Mouse (Mus musculus) Patski (cell line): ENCODE data around the gene Gm20767. TPM values are rescaled to one million over a fixed set of nuclear protein-coding genes. Genes with fewer than 3 reads are reported as not detected.
"Not testable (repeated sequence)": the region's sequence is repeated elsewhere in the genome, so short reads cannot be mapped to it uniquely, and the experiment has no call there.

Experiments
- ATAC-seq: fragments of 100-300 bp; one replicate; pipeline ENCODE4 v1.8.0; 2021
- CTCF ChIA-PET: fragments of 350-600 bp; sonication (Branson Sonifier 250); formaldehyde crosslinking; loops from one replicate; lab custom pipeline; 2022; ENCODE audit warnings: inconsistent platforms; lab: Charles Lee
- POLR2A ChIA-PET: fragments of 350-600 bp; sonication (Branson Sonifier 250); formaldehyde crosslinking; loops from one replicate; lab custom pipeline; 2022; ENCODE audit warnings: antibody characterized with exemption, inconsistent platforms; lab: Charles Lee
- DNase-seq: peaks from one replicate; pipeline ENCODE4 v3.0.0-alpha.2; 2011; ENCODE audit warnings: low read depth, low spot score
- H3K27me3 ChIP-seq: fragments of 371-371 bp; one replicate; pipeline ENCODE4 v1.5.1; 2021
- in situ Hi-C: fragments of 300-500 bp; cut with MboI; formaldehyde crosslinking; loops from 3 replicates; pipeline ENCODE4 v1.11.1; 2018; ENCODE audit warnings: low pct_unique_long_range_greater_than_20kb, mixed read lengths
- polyA plus RNA-seq: library from polyadenylated mRNA; unstranded; gene quantifications from one replicate; pipeline ENCODE4 v1.2.3, GENCODE M21; 2021

Gm20767 gene
- 0.27 TPM for polyA plus RNA-seq

- ATAC-seq, in situ Hi-C loops, DNase-seq, POLR2A ChIA-PET, CTCF ChIA-PET, H3K27me3 ChIP-seq: not testable (repeated sequence)
Measured at GRCm38 (mm10) chr13:120139946-120140345, at the start of gene Gm20767. Gm20767 (plus strand) TSS chr13:120140246.

GRCm38 (mm10) chr13:120092950-120093349 lies 47.1 kb upstream of the Gm20767 start:
- ATAC-seq, result peak; percentile 46
- CTCF ChIA-PET, DNase-seq, H3K27me3 ChIP-seq, POLR2A ChIA-PET, in situ Hi-C loops: not testable (repeated sequence)

GRCm38 (mm10) chr13:120096241-120096937 lies 43.7 kb upstream of the Gm20767 start:
- in situ Hi-C loops, POLR2A ChIA-PET, H3K27me3 ChIP-seq, CTCF ChIA-PET, DNase-seq: not testable (repeated sequence)
- ATAC-seq, result peak; percentile 93

- DNase-seq, H3K27me3 ChIP-seq, in situ Hi-C loops, CTCF ChIA-PET, POLR2A ChIA-PET: not testable (repeated sequence)
- peak; percentile 67 for ATAC-seq
Measured at GRCm38 (mm10) chr13:120096938-120097256, 43.1 kb upstream of the Gm20767 start.

GRCm38 (mm10) chr13:120099327-120099726 lies 40.7 kb upstream of the Gm20767 start:
- POLR2A ChIA-PET, H3K27me3 ChIP-seq, in situ Hi-C loops, DNase-seq, CTCF ChIA-PET, ATAC-seq: not testable (repeated sequence)

GRCm38 (mm10) chr13:120106504-120106903 lies 33.5 kb upstream of the Gm20767 start:
- in situ Hi-C loops, DNase-seq, POLR2A ChIA-PET, H3K27me3 ChIP-seq, ATAC-seq, CTCF ChIA-PET: not testable (repeated sequence)

- POLR2A ChIA-PET, CTCF ChIA-PET, DNase-seq, H3K27me3 ChIP-seq, ATAC-seq, in situ Hi-C loops: not testable (repeated sequence)
Measured at GRCm38 (mm10) chr13:120107000-120107399, 33.0 kb upstream of the Gm20767 start.

- CTCF ChIA-PET, DNase-seq, ATAC-seq, H3K27me3 ChIP-seq, POLR2A ChIA-PET, in situ Hi-C loops: not testable (repeated sequence)
Measured at GRCm38 (mm10) chr13:120142348-120142747, 2.3 kb downstream of the Gm20767 start.

- ATAC-seq, in situ Hi-C loops, POLR2A ChIA-PET, H3K27me3 ChIP-seq, DNase-seq, CTCF ChIA-PET: not testable (repeated sequence)
Measured at GRCm38 (mm10) chr13:120149660-120150407, 9.8 kb downstream of the Gm20767 start.

- ATAC-seq, POLR2A ChIA-PET, H3K27me3 ChIP-seq, DNase-seq, CTCF ChIA-PET, in situ Hi-C loops: not testable (repeated sequence)
Measured at GRCm38 (mm10) chr13:120150589-120150988, 10.5 kb downstream of the Gm20767 start.

- ATAC-seq, result peak; percentile 48
- H3K27me3 ChIP-seq, in situ Hi-C loops, DNase-seq, POLR2A ChIA-PET, CTCF ChIA-PET: not testable (repeated sequence)
Measured at GRCm38 (mm10) chr13:120168301-120168700, 28.3 kb downstream of the Gm20767 start.

GRCm38 (mm10) chr13:120172133-120172532 lies 32.1 kb downstream of the Gm20767 start, which contains the start of gene Gm21818:
Gm21818 (plus strand) TSS chr13:120172433.
- POLR2A ChIA-PET, CTCF ChIA-PET, ATAC-seq, DNase-seq, H3K27me3 ChIP-seq: not testable (repeated sequence)
- in situ Hi-C loops, result loop anchor here (10.0 kb wide), 1 partner anchor 277 kb away; the partner anchor contains the start of gene Tcstv1

- not testable (repeated sequence) for DNase-seq
Measured at GRCm38 (mm10) chr13:120196189-120196821, 56.3 kb downstream of the Gm20767 start.

More at GRCm38 (mm10) chr13:120196189-120196821, 56.3 kb downstream of the Gm20767 start:
- POLR2A ChIA-PET, in situ Hi-C loops, H3K27me3 ChIP-seq, CTCF ChIA-PET, ATAC-seq: not testable (repeated sequence)
